Mouse (Mus musculus) B cell, adult (primary cell): ENCODE data around the gene Defb46. TPM values are rescaled to one million over a fixed set of nuclear protein-coding genes. Genes with fewer than 3 reads are reported as not detected.

Source experiments
- total RNA-seq: library from RNA; stranded (reverse); gene quantifications from 4 replicates; pipeline ENCODE4 v1.2.4, GENCODE M21; 2023; ENCODE audit not compliant: inconsistent age

Gene Defb46
- not detected in 4 replicates for total RNA-seq

DNA sequence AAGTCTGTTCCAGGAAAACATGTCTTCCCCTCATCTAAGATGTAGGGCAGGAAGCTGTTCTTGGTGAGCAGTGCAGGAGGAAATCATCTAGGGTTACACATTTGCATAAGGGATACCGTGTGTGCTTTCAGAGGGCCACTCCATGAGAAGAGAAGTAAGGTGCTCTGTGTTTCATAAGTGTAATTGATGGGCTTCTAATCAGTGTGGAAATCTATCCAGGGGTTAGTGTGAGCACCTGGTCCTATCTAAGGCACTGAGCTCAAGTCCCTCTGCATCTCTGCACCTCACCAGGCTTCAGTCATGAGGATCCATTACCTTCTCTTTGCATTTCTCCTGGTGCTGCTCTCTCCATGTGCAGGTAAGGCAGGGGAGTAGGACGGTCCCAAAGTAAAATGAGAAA, at the start of gene Defb46:
Gene Defb46, plus strand, starts transcription at position 301 of the 400 bp plus-strand sequence.

DNA sequence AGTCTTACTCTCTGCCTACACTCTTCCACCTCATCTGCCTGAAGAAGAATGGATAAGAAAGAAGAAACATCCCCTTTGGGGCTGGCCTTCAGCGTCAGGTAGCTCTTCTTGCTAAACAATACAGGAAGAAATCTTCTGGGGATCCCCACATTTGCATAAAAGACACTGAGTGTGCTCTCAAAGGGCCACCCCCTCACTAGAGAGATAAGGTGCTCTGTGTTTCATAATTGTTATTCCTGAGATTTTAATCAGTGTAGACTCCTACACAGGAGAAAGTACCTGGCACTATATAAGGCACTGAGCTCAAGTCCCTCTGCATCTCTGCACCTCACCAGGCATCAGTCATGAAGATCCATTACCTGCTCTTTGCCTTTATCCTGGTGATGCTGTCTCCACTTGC, 14.6 kb upstream of the Defb46 start, which contains the start of gene Defb6:
Gene Defb6, plus strand, starts transcription at position 318 of the 400 bp plus-strand sequence.

DNA sequence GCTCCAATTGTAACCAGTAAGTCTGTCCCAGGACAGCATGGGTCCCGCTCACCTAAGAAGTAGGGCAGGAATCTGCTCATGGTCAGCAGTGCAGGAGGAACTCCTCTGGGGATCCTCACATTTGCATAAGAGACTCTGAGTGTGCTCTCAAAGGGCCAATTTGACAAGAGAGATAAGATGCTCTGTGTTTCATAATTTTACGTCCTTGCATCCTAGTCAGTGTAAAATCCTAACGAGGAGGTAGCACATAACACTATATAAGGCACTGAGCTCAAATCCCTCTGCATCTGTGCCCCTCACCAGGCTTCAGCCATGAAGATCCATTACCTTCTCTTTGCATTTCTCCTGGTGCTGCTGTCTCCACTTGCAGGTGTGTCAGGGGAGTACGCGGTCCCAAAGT, 7.6 kb downstream of the Defb46 start, which contains the start of gene Defb5:
Gene Defb5, plus strand, starts transcription at position 301 of the 400 bp plus-strand sequence.

Other genes with a start within 250 kb of the Defb46 start
- gene Defb37, start 248.9 kb upstream of the Defb46 start, total RNA-seq: not detected in 4 replicates
- gene Defb38, start 213.3 kb upstream of the Defb46 start, total RNA-seq: not detected in 4 replicates
- not detected in 4 replicates for gene Defb39, start 175.1 kb upstream of the Defb46 start, total RNA-seq
- not detected in 4 replicates for gene Defb12, start 125.1 kb upstream of the Defb46 start, total RNA-seq
- gene Defb34, start 116.2 kb upstream of the Defb46 start, total RNA-seq: not detected in 4 replicates
- gene Gm45826, start 99.1 kb upstream of the Defb46 start, total RNA-seq: not detected in 4 replicates
- gene Defb14, start 45.6 kb upstream of the Defb46 start, total RNA-seq: not detected in 4 replicates
- gene Defb4, start 41.2 kb upstream of the Defb46 start, total RNA-seq: not detected in 4 replicates
- not detected in 4 replicates for gene Defb6, start 14.4 kb upstream of the Defb46 start, total RNA-seq
- not detected in 4 replicates for gene Defb5, start 7.7 kb downstream of the Defb46 start, total RNA-seq
- not detected in 4 replicates for gene Defb3, start 53.4 kb downstream of the Defb46 start, total RNA-seq
- not detected in 4 replicates for gene Defb8, start 207.7 kb downstream of the Defb46 start, total RNA-seq